Mouse (Mus musculus): Measurements from ENCODE around the gene Glis1. TPM values are rescaled to one million over a fixed set of nuclear protein-coding genes. Genes with fewer than 3 reads are reported as not detected.

The Glis1 gene
- polyA plus RNA-seq, 1 experiment from 2014 or later, result 1.1 TPM

DNA sequence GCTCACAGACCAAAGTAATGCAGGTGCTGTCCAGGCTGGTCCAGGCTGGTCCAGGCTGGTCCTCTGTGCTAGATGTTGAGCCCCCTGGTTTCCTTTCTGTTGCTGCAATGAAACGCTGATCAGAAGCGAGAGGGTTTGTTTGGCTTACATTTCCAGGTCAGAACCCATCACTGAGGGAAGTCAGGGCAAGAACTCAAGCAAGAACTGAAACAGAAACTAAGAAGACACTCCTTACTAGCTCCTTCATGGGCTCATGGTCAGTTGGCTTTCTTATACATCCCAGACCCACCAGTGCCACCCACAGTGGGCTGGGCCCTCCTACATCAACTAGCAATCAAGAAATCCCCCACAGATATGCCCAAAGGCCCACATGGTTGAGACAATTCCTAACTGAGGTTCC is 234.1 kb downstream of the Glis1 start:
- H3K27me3 ChIP-seq (replicated peaks; ENCODE audit: control insufficient read depth, insufficient read depth, low read length), result 0 out of 2 replicates have a peak, but pooled peaks cover 2% of the 10 kb centered on the region
- WGBS, result 89% methylated on average over 2 of the region's 2 CpGs
- H3K4me1 ChIP-seq (replicated peaks; ENCODE audit: control insufficient read depth, insufficient read depth, low read length), result peaks cover 2% of the 10 kb centered on the region
- H3K4me2 ChIP-seq (ENCODE audit: low read length), result no peak overlapping the region
- H3K4me3 ChIP-seq (replicated peaks; ENCODE audit: low read length), result no peak overlapping the region
- no peaks in the 10 kb centered on the region for H3K9me3 ChIP-seq (ENCODE audit: control insufficient read depth, low read length)
- H3K27ac ChIP-seq (ENCODE audit: low read length), result no peak overlapping the region
- no peaks in the 10 kb centered on the region for H3K36me3 ChIP-seq (ENCODE audit: control insufficient read depth, insufficient read depth)
- no peak for ATAC-seq
- no peak overlapping the region for H3K9ac ChIP-seq (replicated peaks; ENCODE audit: low read depth, low read length)

DNA sequence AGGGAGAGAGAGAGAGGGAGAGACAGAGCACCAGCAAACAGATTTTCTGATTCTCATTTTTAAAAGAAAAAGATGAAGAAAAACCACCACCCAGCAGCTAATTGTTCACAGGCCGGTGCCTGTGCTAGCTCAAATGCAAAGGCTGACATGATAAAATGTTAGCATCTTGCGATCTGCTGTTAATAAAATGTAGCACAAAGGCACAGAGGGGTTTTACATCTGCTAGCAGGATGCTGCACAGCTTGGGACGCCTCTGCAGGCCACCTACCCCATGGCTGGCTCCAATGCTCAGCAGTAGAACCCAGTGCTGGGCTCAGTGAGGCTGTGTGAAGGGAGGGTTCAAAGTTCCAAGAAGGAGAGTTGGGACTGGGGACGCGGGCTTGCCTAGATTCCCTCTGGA is 236.3 kb downstream of the Glis1 start:
- Histone ChIP-seq H3K4me3 (replicated peaks; ENCODE audit: low read length) (no peak overlapping the region), H3K9me3 (ENCODE audit: control insufficient read depth, low read length) (no peaks in the 10 kb centered on the region), H3K27me3 (replicated peaks; ENCODE audit: control insufficient read depth, insufficient read depth, low read length) (0 out of 2 replicates have a peak, but pooled peaks cover 2% of the 10 kb centered on the region), H3K36me3 (ENCODE audit: control insufficient read depth, insufficient read depth) (no peaks in the 10 kb centered on the region), H3K4me1 (replicated peaks; ENCODE audit: control insufficient read depth, insufficient read depth, low read length) (peaks cover 11% of the 10 kb centered on the region), H3K4me2 (ENCODE audit: low read length) (no peak overlapping the region), H3K27ac (ENCODE audit: low read length) (no peak overlapping the region), H3K9ac (replicated peaks; ENCODE audit: low read depth, low read length) (no peak overlapping the region)
- 75% methylated on average over 5 of the region's 5 CpGs for WGBS
- no peak for ATAC-seq

DNA sequence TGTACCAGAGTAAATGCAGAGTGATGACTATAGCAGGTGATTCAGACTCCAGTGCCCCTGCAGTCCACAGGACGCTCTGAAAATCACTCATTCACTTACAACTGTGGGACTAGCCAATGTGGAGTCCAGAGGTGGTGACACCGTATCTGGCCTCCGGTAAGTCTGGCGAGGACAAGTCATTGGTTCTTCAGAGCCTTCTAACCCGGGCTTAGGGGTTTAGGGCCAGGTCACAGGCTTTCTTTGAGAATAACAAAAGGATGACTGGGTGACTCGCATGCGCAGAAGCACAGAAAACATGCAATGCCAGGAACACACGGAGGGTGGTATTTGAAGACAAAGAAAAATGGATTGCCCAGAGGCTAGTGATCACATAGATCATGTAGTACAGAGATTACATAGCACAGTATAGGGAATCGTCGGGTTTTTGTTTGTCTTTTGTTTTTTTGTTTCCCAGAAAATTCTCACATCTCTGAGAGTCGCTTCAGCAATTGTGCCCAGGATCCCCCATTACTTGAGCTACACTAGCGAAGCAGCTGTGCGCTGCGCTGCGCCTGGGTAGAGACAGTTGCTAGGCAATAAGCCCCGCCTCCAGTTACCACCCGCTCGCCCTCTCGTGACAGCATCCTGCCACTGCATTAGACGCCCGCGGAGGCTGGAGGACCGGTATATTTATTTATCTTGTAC is 239.4 kb downstream of the Glis1 start:
- WGBS, result 11% methylated on average over 23 of the region's 23 CpGs
- H3K4me2 ChIP-seq (ENCODE audit: low read length), result peak overlapping the region; percentile 48
- H3K27me3 ChIP-seq (replicated peaks; ENCODE audit: control insufficient read depth, insufficient read depth, low read length), result 0 out of 2 replicates have a peak, but pooled peaks cover 2% of the 10 kb centered on the region
- H3K9me3 ChIP-seq (ENCODE audit: control insufficient read depth, low read length), result no peaks in the 10 kb centered on the region
- H3K9ac ChIP-seq (replicated peaks; ENCODE audit: low read depth, low read length), result 0 out of 2 replicates have a peak overlapping the region, but pooled peaks have one; percentile 42
- ATAC-seq, result peak; percentile 96
- H3K4me1 ChIP-seq (replicated peaks; ENCODE audit: control insufficient read depth, insufficient read depth, low read length), result peaks cover 11% of the 10 kb centered on the region
- peak overlapping the region; percentile 91 for H3K27ac ChIP-seq (ENCODE audit: low read length)
- H3K4me3 ChIP-seq (replicated peaks; ENCODE audit: low read length), result 0 out of 2 replicates have a peak overlapping the region, but pooled peaks have one; percentile 10
- H3K36me3 ChIP-seq (ENCODE audit: control insufficient read depth, insufficient read depth), result no peaks in the 10 kb centered on the region

- Histone ChIP-seq H3K9me3 (ENCODE audit: control insufficient read depth, low read length) (no peaks in the 10 kb centered on the region), H3K36me3 (ENCODE audit: control insufficient read depth, insufficient read depth) (no peaks in the 10 kb centered on the region), H3K27me3 (replicated peaks; ENCODE audit: control insufficient read depth, insufficient read depth, low read length) (0 out of 2 replicates have a peak, but pooled peaks cover 2% of the 10 kb centered on the region), H3K4me1 (replicated peaks; ENCODE audit: control insufficient read depth, insufficient read depth, low read length) (peaks cover 11% of the 10 kb centered on the region), H3K27ac (ENCODE audit: low read length) (0 out of 2 replicates have a peak overlapping the region, but pooled peaks have one; percentile 34), H3K9ac (replicated peaks; ENCODE audit: low read depth, low read length) (no peak overlapping the region), H3K4me2 (ENCODE audit: low read length) (peak overlapping the region; percentile 48), H3K4me3 (replicated peaks; ENCODE audit: low read length) (no peak overlapping the region)
- no peak for ATAC-seq
- 23% methylated on average over 5 of the region's 5 CpGs for WGBS
Observed at GRCm38 (mm10) chr4:107674322-107674644, 239.9 kb downstream of the Glis1 start.

DNA sequence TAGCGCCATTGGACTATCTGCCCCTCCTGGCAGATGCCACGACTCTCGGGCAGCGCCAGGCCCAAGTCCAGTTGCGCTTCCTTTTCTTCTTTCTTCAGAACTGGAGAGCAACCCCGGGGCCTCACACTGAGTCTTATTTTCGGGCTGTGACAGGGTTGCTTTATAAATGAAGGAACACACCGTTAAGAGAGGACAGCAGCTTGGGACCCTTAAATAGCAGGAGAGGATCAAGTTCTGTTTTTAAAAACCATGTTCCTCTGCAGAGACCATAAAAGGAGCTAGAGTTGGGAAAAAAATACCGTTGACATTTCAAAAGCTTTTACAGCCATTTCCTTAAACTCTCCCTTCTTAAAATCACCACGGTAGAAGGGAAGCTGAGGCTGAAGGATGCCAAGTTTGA is 241.3 kb downstream of the Glis1 start:
- H3K27ac ChIP-seq (ENCODE audit: low read length), result no peak overlapping the region
- no peaks in the 10 kb centered on the region for H3K9me3 ChIP-seq (ENCODE audit: control insufficient read depth, low read length)
- no peaks in the 10 kb centered on the region for H3K36me3 ChIP-seq (ENCODE audit: control insufficient read depth, insufficient read depth)
- peaks cover 19% of the 10 kb centered on the region for H3K4me1 ChIP-seq (replicated peaks; ENCODE audit: control insufficient read depth, insufficient read depth, low read length)
- no peak overlapping the region for H3K4me2 ChIP-seq (ENCODE audit: low read length)
- H3K27me3 ChIP-seq (replicated peaks; ENCODE audit: control insufficient read depth, insufficient read depth, low read length), result 0 out of 2 replicates have a peak, but pooled peaks cover 2% of the 10 kb centered on the region
- no peak overlapping the region for H3K9ac ChIP-seq (replicated peaks; ENCODE audit: low read depth, low read length)
- H3K4me3 ChIP-seq (replicated peaks; ENCODE audit: low read length), result no peak overlapping the region
- WGBS, result 59% methylated on average over 10 of the region's 10 CpGs
- no peak for ATAC-seq

- H3K9me3 ChIP-seq (ENCODE audit: control insufficient read depth, low read length), result no peaks in the 10 kb centered on the region
- H3K27ac ChIP-seq (ENCODE audit: low read length), result peak overlapping the region; percentile 35; the same call in 1 of the 2 replicates
- WGBS, result 21% methylated on average over 15 of the region's 15 CpGs
- no peaks in the 10 kb centered on the region for H3K36me3 ChIP-seq (ENCODE audit: control insufficient read depth, insufficient read depth)
- peak; percentile 69 for ATAC-seq
- 0 out of 2 replicates have a peak overlapping the region, but pooled peaks have one; percentile 3 for H3K4me3 ChIP-seq (replicated peaks; ENCODE audit: low read length)
- H3K4me1 ChIP-seq (replicated peaks; ENCODE audit: control insufficient read depth, insufficient read depth, low read length), result peaks cover 16% of the 10 kb centered on the region
- H3K4me2 ChIP-seq (ENCODE audit: low read length), result peak overlapping the region; percentile 29
- peak overlapping the region; percentile 29; the same call in 1 of the 2 replicates for H3K9ac ChIP-seq (replicated peaks; ENCODE audit: low read depth, low read length)
- H3K27me3 ChIP-seq (replicated peaks; ENCODE audit: control insufficient read depth, insufficient read depth, low read length), result no peaks in the 10 kb centered on the region
Observed at GRCm38 (mm10) chr4:107680311-107681098, 246.1 kb downstream of the Glis1 start.

DNA sequence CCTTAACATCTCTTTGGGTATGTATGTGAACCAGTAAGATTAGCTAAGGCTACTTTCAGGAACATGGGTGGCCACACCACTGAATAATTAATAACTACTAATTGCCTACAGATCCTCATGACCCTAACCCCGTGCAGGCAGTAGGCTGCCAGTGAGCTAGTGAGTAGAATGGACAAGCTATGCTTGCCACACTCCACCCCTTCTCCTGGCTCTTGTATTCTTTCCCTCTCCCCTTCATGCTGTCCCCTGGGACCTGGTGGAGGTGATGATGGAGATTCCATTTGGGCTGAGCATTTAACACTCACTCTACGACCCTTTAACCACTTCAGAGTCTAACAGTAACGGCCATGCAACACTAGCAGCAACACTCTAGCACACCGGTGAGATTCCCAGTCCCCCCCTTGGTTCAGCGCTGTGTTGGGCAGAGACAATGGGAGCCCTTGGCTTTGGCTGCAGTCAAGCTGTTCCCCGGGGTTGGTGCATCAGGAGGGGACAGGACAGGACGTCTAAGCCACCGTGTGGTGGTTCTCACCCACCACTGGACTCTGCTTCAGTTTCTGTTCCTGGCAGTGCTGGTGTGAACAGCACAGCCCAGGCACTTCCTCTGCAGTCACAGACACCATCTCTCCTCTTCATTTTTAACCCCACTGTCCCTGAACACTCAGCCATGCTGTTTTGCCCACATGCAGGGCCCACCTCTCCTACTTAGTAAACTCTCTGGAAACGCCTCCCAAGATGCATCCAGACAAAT is 246.9 kb downstream of the Glis1 start:
- peak; percentile 54 for ATAC-seq
- Histone ChIP-seq H3K4me1 (replicated peaks; ENCODE audit: control insufficient read depth, insufficient read depth, low read length) (peaks cover 16% of the 10 kb centered on the region), H3K9ac (replicated peaks; ENCODE audit: low read depth, low read length) (no peak overlapping the region), H3K4me2 (ENCODE audit: low read length) (no peak overlapping the region), H3K27ac (ENCODE audit: low read length) (no peak overlapping the region), H3K4me3 (replicated peaks; ENCODE audit: low read length) (no peak overlapping the region), H3K36me3 (ENCODE audit: control insufficient read depth, insufficient read depth) (no peaks in the 10 kb centered on the region), H3K27me3 (replicated peaks; ENCODE audit: control insufficient read depth, insufficient read depth, low read length) (no peaks in the 10 kb centered on the region), H3K9me3 (ENCODE audit: control insufficient read depth, low read length) (no peaks in the 10 kb centered on the region)
- WGBS, result 33% methylated on average over 9 of the region's 9 CpGs

DNA sequence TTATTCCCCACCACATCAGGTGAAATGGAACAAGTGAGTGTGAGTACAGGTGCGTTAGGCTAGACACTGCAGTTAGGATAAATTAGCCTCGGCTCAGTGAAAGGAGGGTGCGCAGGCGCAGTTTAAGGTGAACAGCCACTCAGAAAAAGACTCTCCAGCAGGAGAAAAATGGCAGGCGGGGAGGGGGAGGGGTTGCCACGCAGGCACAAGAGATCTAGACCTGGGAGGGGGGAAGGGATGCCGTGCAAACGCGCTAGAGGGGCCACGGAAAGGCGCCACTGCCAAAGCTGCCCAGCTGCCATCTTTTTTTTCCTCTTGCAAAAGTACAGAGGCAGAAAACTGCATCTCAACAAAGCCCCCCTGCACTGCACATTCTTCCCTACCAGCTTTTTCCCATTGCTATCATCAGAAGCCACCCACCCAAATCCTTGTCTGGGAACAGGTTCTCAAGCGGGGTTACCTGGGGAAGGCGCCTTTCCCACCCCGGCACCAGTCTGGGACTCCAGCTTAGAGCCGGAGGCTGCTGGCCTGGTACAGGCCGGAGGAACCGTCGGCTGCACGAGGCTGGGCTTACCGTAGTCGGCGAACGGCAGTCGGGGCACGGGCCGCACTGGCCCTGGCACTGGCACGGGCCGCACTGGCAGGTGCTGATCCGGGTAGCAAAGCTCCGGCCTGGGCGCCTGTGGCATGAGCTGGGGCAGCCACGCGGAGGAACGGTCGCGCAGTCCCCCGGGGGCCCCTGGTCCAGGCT is 248.8 kb downstream of the Glis1 start:
- no peak for ATAC-seq
- WGBS, result 92% methylated on average over 37 of the region's 37 CpGs
- no peaks in the 10 kb centered on the region for H3K27me3 ChIP-seq (replicated peaks; ENCODE audit: control insufficient read depth, insufficient read depth, low read length)
- no peaks in the 10 kb centered on the region for H3K36me3 ChIP-seq (ENCODE audit: control insufficient read depth, insufficient read depth)
- no peak overlapping the region for H3K4me2 ChIP-seq (ENCODE audit: low read length)
- no peak overlapping the region for H3K27ac ChIP-seq (ENCODE audit: low read length)
- no peak overlapping the region for H3K9ac ChIP-seq (replicated peaks; ENCODE audit: low read depth, low read length)
- H3K4me3 ChIP-seq (replicated peaks; ENCODE audit: low read length), result no peak overlapping the region
- peaks cover 16% of the 10 kb centered on the region for H3K4me1 ChIP-seq (replicated peaks; ENCODE audit: control insufficient read depth, insufficient read depth, low read length)
- no peaks in the 10 kb centered on the region for H3K9me3 ChIP-seq (ENCODE audit: control insufficient read depth, low read length)

Measured in forebrain, embryonic 16.5 days (tissue).